Comparison of ENCODE assay signal across 21 mouse cellular contexts in genomic region chr3:146709086-146709485, GRCm38 (mm10). TPM values are rescaled to one million over a fixed set of nuclear protein-coding genes. Genes with fewer than 3 reads are reported as not detected.
"Had no signal": no experiment of that assay in that cellular context is flagged by ENCODE, and none has a peak within 500 bp of the region (broad histone marks: within the 10 kb centered on the region; RNA-seq: fewer than 3 reads in every experiment).

No protein-coding gene starts in this region.

- H3K4me3 ChIP-seq: midbrain, embryonic 10.5 days; midbrain, embryonic 12.5 days; myocyte; neural tube, embryonic 13.5 days; neural tube, embryonic 15.5 days; stomach, embryonic 15.5 days had no signal

- H3K27me3 ChIP-seq: midbrain, embryonic 12.5 days; neural tube, embryonic 13.5 days; neural tube, embryonic 15.5 days; stomach, embryonic 15.5 days had no signal

- ATAC-seq: midbrain, embryonic 16.5 days had no signal

- H3K36me3 ChIP-seq: midbrain, embryonic 10.5 days; midbrain, embryonic 12.5 days; neural tube, embryonic 13.5 days; neural tube, embryonic 15.5 days; stomach, embryonic 15.5 days had no signal

- H3K4me1 ChIP-seq: midbrain, embryonic 10.5 days; midbrain, embryonic 12.5 days; neural tube, embryonic 13.5 days; stomach, embryonic 15.5 days had no signal

- DNase-seq: lung, adult 18-20 months; lung, embryonic 14.5 days; lung, postnatal 10 days; lung, postnatal 4 days; midbrain, embryonic 14.5 days; right cerebral cortex, postnatal 14 days; thymus, adult 18-20 months; thymus, postnatal 14 days; thymus, postnatal 36 days had no signal

- H3K27ac ChIP-seq: midbrain, embryonic 10.5 days; midbrain, embryonic 12.5 days; neural tube, embryonic 13.5 days; neural tube, embryonic 15.5 days; stomach, embryonic 15.5 days had no signal

- H3K9me3 ChIP-seq: midbrain, embryonic 10.5 days; midbrain, embryonic 12.5 days; neural tube, embryonic 13.5 days; neural tube, embryonic 15.5 days; stomach, embryonic 15.5 days had no signal

RNA-seq across cellular contexts. Expression of gene Samd13, which starts 23.7 kb away (rescaled TPM):
- polyA plus RNA-seq: midbrain, embryonic 14.5 days; myocyte had no signal

RNA-seq across cellular contexts. Expression of gene 4930503B20Rik, which starts 58.0 kb away (rescaled TPM):
- total RNA-seq: megakaryocyte-erythroid progenitor cell, adult 5-6 weeks had no signal
- polyA plus RNA-seq: lung, embryonic 14.5 days; lung, embryonic 16.5 days; midbrain, embryonic 10.5 days; midbrain, embryonic 12.5 days; midbrain, embryonic 14.5 days; myocyte; neural tube, embryonic 11.5 days; neural tube, embryonic 13.5 days; neural tube, embryonic 15.5 days; spleen, adult 2 months; stomach, embryonic 15.5 days; thymus, postnatal 0 days had no signal
